Mouse (Mus musculus) heart, postnatal 0 days (tissue): ENCODE results near the gene Metap2. TPM values are rescaled to one million over a fixed set of nuclear protein-coding genes. Genes with fewer than 3 reads are reported as not detected.

Experiments used
- ATAC-seq: fragments of 200-750 bp; cut with Nextera tagmentation; 2 replicates; pipeline ENCODE4 v1.8.0; 2017; ENCODE audit warnings: low read depth, moderate number of reproducible peaks, moderate library complexity; ENCODE audit not compliant: insufficient read depth
- DNase-seq: peaks from one replicate; pipeline ENCODE4 v3.0.0-alpha.2; 2016; ENCODE audit warnings: low spot score
- H3K27ac ChIP-seq: fragments of 300-500 bp; sonication (generic); 2 replicates; pipeline ENCODE4 v1.5.1; 2014; ENCODE audit warnings: low read depth, mild to moderate bottlenecking
- H3K27me3 ChIP-seq: fragments of 300-500 bp; sonication (generic); 2 replicates; pipeline ENCODE4 v1.6.1; 2014; ENCODE audit warnings: low read length, mixed read lengths; ENCODE audit not compliant: control insufficient read depth, insufficient read depth
- H3K36me3 ChIP-seq: fragments of 300-500 bp; sonication (generic); replicated peaks from 2 replicates; pipeline ENCODE4 v1.6.1; 2014; ENCODE audit warnings: low read length, mixed read lengths; ENCODE audit not compliant: control insufficient read depth, insufficient read depth
- H3K4me1 ChIP-seq: fragments of 300-500 bp; sonication (generic); 2 replicates; pipeline ENCODE4 v1.6.1; 2014; ENCODE audit warnings: antibody characterized with exemption; ENCODE audit not compliant: control insufficient read depth, insufficient read depth
- H3K4me2 ChIP-seq: fragments of 300-500 bp; sonication (generic); 2 replicates; pipeline ENCODE4 v1.6.1; 2014; ENCODE audit warnings: low read depth, mild to moderate bottlenecking, low read length, moderate library complexity
- H3K4me3 ChIP-seq: fragments of 300-500 bp; sonication (generic); 2 replicates; pipeline ENCODE4 v1.5.1; 2014; ENCODE audit warnings: low read depth, low read length
- H3K9ac ChIP-seq: fragments of 300-500 bp; sonication (generic); replicated peaks from 2 replicates; pipeline ENCODE4 v1.6.1; 2014; ENCODE audit warnings: low read depth, low read length, mixed read lengths
- H3K9me3 ChIP-seq: fragments of 300-500 bp; sonication (generic); replicated peaks from 2 replicates; pipeline ENCODE4 v1.6.1; 2016; ENCODE audit warnings: low read length; ENCODE audit not compliant: control insufficient read depth
- CTCF ChIP-seq: IDR thresholded peaks from 2 replicates; pipeline ENCODE4 v1.5.1; 2016; ENCODE audit warnings: antibody characterized with exemption, control low read depth, low read depth
- EP300 ChIP-seq: IDR thresholded peaks from 2 replicates; pipeline ENCODE4 v1.6.1; 2016; ENCODE audit warnings: antibody characterized with exemption, low read depth
- WGBS: fragments of 180-500 bp; shearing (Covaris S2); extraction: QIAGEN DNeasy Blood & Tissue Kit; methylation state at CpG from one replicate; pipeline ENCODE4 v1.1.7; 2014; 5-methylcytosine and 5-hydroxymethylcytosine counted together
- polyA plus RNA-seq: library from polyadenylated mRNA; unstranded; fragments of >200 nt; fragmentation: Nextera tagmentation; extraction: Ambion mirVana; gene quantifications from 2 replicates; pipeline ENCODE4 v1.2.1, GENCODE M21; 2015
- total RNA-seq: library from RNA; depleted of rRNA; stranded (reverse); fragments of >200 nt; gene quantifications from 2 replicates; pipeline ENCODE4 v1.2.3, GENCODE M21; 2014; ENCODE audit warnings: low replicate concordance

Metap2 gene
- total and polyA plus RNA-seq, 2 experiments from 2014 or later: 22.0 to 151 TPM

DNA sequence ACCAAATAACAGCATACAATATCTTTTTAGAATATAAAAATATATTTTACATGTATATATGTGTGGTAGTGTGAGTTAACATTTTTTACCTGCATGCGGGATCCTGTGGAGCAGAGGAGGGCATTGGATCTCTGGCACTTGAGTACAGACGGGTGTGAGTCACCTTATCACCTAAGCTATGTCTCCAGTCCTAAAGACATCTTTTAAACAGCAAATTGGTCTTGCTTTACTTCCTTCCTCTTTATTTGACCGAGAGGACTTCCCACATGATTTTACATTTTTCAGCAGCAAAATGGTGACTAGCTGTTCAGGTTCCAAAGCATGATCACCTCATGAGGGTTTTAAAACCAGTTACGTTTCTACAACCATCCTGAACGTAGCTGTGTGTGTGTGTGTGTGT, 14.4 kb upstream of the Metap2 start:
- H3K36me3 ChIP-seq: no peaks in the 10 kb centered on the region
- WGBS: 62% methylated on average over 5 of the region's 5 CpGs
- no peaks in the 10 kb centered on the region for H3K9me3 ChIP-seq
- no peak overlapping the region for H3K9ac ChIP-seq
- DNase-seq: no peak
- H3K27me3 ChIP-seq: no peaks in the 10 kb centered on the region
- no peaks in the 10 kb centered on the region for H3K4me1 ChIP-seq
- H3K4me3 ChIP-seq: no peak overlapping the region
- no peak overlapping the region for H3K4me2 ChIP-seq
- H3K27ac ChIP-seq: no peak overlapping the region
- no peak for TF ChIP-seq CTCF
- TF ChIP-seq EP300: no peak
- no peak for ATAC-seq

- H3K4me3 ChIP-seq: no peak overlapping the region
- WGBS: 80% methylated on average over 5 of the region's 5 CpGs
- ATAC-seq: no peak
Measured at GRCm38 (mm10) chr10:93909811-93910446, 13.0 kb upstream of the Metap2 start.

GRCm38 (mm10) chr10:93909015-93909414, 12.1 kb upstream of the Metap2 start:
- Histone ChIP-seq H3K4me3 (no peak overlapping the region), H3K9me3 (no peaks in the 10 kb centered on the region), H3K4me2 (no peak overlapping the region), H3K9ac (no peak overlapping the region), H3K36me3 (no peaks in the 10 kb centered on the region), H3K27me3 (no peaks in the 10 kb centered on the region), H3K4me1 (no peaks in the 10 kb centered on the region), H3K27ac (no peak overlapping the region)
- no peak for ATAC-seq
- WGBS: 94% methylated on average over 1 of the region's 1 CpGs
- no peak for DNase-seq
- TF ChIP-seq EP300 (no peak), CTCF (no peak)

More at GRCm38 (mm10) chr10:93909811-93910446, 13.0 kb upstream of the Metap2 start:
- Histone ChIP-seq H3K9ac (no peak overlapping the region), H3K4me2 (no peak overlapping the region), H3K9me3 (no peaks in the 10 kb centered on the region), H3K27me3 (no peaks in the 10 kb centered on the region), H3K4me1 (no peaks in the 10 kb centered on the region), H3K27ac (no peak overlapping the region), H3K36me3 (no peaks in the 10 kb centered on the region)
- no peak for TF ChIP-seq CTCF
- no peak for TF ChIP-seq EP300
- DNase-seq: no peak

GRCm38 (mm10) chr10:93908540-93908939, 11.6 kb upstream of the Metap2 start:
- H3K4me3 ChIP-seq: no peak overlapping the region
- WGBS: 90% methylated on average over 7 of the region's 7 CpGs
- TF ChIP-seq EP300 (no peak), CTCF (no peak)
- no peak for ATAC-seq
- H3K9ac ChIP-seq: no peak overlapping the region
- H3K9me3 ChIP-seq: no peaks in the 10 kb centered on the region
- no peaks in the 10 kb centered on the region for H3K27me3 ChIP-seq
- H3K4me1 ChIP-seq: no peaks in the 10 kb centered on the region
- DNase-seq: no peak
- no peak overlapping the region for H3K27ac ChIP-seq
- H3K4me2 ChIP-seq: no peak overlapping the region
- no peaks in the 10 kb centered on the region for H3K36me3 ChIP-seq

- 57% methylated on average over 10 of the region's 10 CpGs for WGBS
- Histone ChIP-seq H3K4me3 (no peak overlapping the region), H3K36me3 (no peaks in the 10 kb centered on the region), H3K9ac (no peak overlapping the region), H3K27me3 (no peaks in the 10 kb centered on the region), H3K4me2 (no peak overlapping the region), H3K4me1 (no peaks in the 10 kb centered on the region), H3K27ac (no peak overlapping the region), H3K9me3 (no peaks in the 10 kb centered on the region)
- no peak for DNase-seq
- TF ChIP-seq EP300 (no peak), CTCF (no peak)
- no peak for ATAC-seq
Measured at GRCm38 (mm10) chr10:93907376-93907775, 10.5 kb upstream of the Metap2 start.

DNA sequence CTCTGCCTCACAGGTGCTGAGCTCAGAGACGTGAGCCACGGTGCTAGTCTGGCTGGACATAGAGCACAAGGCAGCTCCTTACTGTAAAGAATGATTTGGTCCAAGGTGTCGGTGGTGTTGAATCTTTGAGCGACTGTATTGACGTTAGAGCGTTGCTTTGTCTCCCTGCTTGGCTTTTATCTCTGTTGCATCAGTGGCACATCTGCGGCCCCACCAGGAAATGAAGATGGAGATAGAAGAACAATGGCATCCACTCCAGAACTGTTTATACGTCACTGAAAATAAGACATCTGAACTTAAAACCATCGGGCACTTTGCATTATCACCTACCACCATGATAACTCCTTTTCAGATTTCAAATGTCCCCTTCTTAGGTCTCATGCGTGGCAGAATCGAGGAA, 3.0 kb upstream of the Metap2 start:
- ATAC-seq: no peak
- Histone ChIP-seq H3K36me3 (no peaks in the 10 kb centered on the region), H3K4me2 (no peak overlapping the region), H3K4me1 (no peaks in the 10 kb centered on the region), H3K4me3 (no peak overlapping the region), H3K27ac (no peak overlapping the region), H3K27me3 (no peaks in the 10 kb centered on the region), H3K9ac (no peak overlapping the region), H3K9me3 (no peaks in the 10 kb centered on the region)
- no peak for DNase-seq
- TF ChIP-seq EP300: no peak
- no peak for TF ChIP-seq CTCF
- 72% methylated on average over 11 of the region's 11 CpGs for WGBS
